Mouse (Mus musculus) cerebellum, adult 2 months (tissue): Measurements from ENCODE around the gene Tfdp1. TPM values are rescaled to one million over a fixed set of nuclear protein-coding genes. Genes with fewer than 3 reads are reported as not detected.

Experiments
- DNase-seq, 2 experiments: peaks; one replicate each; pipeline ENCODE4 v3.0.0; 2021
- H3K27ac ChIP-seq: fragments of 200-500 bp; 2 replicates; pipeline ENCODE4 v1.5.1; 2012; ENCODE audit warnings: low read length, control low read depth, inconsistent platforms; ENCODE audit not compliant: insufficient read depth
- H3K27me3 ChIP-seq: fragments of 200-500 bp; 2 replicates; pipeline ENCODE4 v1.6.1; 2012; ENCODE audit warnings: inconsistent platforms, mild to moderate bottlenecking, low read length, moderate library complexity; ENCODE audit not compliant: control insufficient read depth, insufficient read depth
- H3K4me1 ChIP-seq: fragments of 200-500 bp; 2 replicates; pipeline ENCODE4 v1.6.1; 2011; ENCODE audit warnings: low read length; ENCODE audit not compliant: control insufficient read depth, insufficient read depth
- H3K4me3 ChIP-seq: fragments of 200-500 bp; replicated peaks from 2 replicates; pipeline ENCODE3; 2011; ENCODE audit warnings: mild to moderate bottlenecking, low read depth, low read length, control low read depth; ENCODE audit not compliant: insufficient read depth
- CTCF ChIP-seq: fragments of 200-500 bp; IDR thresholded peaks from 2 replicates; pipeline ENCODE4 v1.5.1; 2011; ENCODE audit warnings: low read depth, mild to moderate bottlenecking, control low read depth, low read length, moderate library complexity, borderline replicate concordance; ENCODE audit not compliant: insufficient read depth
- POLR2A ChIP-seq: fragments of 200-500 bp; IDR thresholded peaks from 2 replicates; pipeline ENCODE4 v1.6.1; 2011; ENCODE audit warnings: low read length, control low read depth, borderline replicate concordance; ENCODE audit not compliant: insufficient read depth
- WGBS: fragments of 180-500 bp; shearing (Covaris S2); methylation state at CpG from one replicate; pipeline ENCODE4 v1.1.7; 2018; 5-methylcytosine and 5-hydroxymethylcytosine counted together
- polyA plus RNA-seq: library from polyadenylated mRNA; depleted of rRNA; stranded (reverse); fragments of >200 nt; gene quantifications from 2 replicates; pipeline ENCODE4 v1.2.3, GENCODE M21; 2012; rRNA removed

Tfdp1 gene
- polyA plus RNA-seq, 1 experiment = 74.7 TPM

DNA sequence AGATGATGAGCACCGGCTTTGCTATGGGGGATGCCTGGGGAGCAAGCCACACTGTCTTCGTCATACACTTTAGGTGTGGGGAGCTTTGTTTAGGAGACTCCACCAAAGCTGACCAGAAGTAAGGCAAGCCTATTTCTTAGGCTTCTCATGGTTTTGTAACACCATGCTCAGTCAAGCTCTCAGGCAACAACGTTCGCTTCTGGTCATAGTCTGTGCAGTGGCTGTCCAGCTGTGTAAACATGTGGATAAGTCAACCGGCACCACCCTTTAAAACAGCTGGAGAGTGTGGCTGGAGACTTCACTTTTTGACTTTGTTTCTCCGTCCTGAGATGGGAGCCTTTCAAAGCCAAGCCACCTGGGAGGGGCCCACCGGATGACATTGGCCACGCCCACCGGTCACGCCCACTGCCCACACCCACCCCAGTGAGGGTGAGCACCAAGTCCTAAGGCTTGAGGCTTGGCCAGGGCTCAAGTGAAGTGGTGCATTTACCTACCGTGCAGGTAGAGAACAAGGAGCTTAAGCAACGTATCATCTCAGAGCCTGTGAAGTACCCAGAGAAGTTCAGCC lies 75.4 kb downstream of the Tfdp1 start:
- Histone ChIP-seq H3K27me3 (no peaks in the 10 kb centered on the region), H3K4me1 (no peaks in the 10 kb centered on the region), H3K27ac (no peak overlapping the region), H3K4me3 (no peak overlapping the region)
- no peak for DNase-seq
- 60% methylated on average over 12 of the region's 12 CpGs for WGBS
- TF ChIP-seq CTCF = no peak

GRCm38 (mm10) chr8:13415879-13416278 lies 77.3 kb downstream of the Tfdp1 start:
- DNase-seq = no peak
- H3K4me1 ChIP-seq = no peaks in the 10 kb centered on the region
- no peak overlapping the region for H3K4me3 ChIP-seq
- 13% methylated on average over 10 of the region's 10 CpGs for WGBS
- TF ChIP-seq CTCF (no peak), POLR2A (no peak)
- no peak overlapping the region for H3K27ac ChIP-seq
- no peaks in the 10 kb centered on the region for H3K27me3 ChIP-seq

DNA sequence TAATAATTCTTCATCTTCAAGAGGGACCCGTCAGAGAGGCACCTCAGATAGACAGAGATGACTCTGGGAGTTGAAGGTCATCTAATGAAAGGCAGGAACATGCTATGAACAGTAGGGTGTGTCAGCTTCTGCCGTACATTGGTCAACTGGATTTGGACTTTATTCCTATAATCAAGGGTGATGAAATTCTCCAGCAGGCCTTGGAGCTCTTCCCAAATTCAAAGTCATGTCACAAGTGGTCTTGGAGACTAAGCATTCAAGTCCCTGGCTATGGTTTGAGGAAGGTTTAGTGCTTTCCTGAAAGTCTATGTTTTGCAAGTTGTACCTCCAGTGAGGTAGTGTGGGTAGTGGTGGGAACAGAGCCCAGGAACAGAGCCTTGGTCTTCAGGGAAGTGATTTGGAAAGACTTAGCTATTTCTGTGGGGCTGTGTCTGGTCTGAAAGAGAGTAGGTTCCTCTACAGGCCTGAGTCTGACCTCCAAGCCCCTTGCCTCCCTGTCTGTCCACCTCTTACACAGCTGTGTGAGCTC lies 80.6 kb downstream of the Tfdp1 start:
- Histone ChIP-seq H3K4me3 (no peak overlapping the region), H3K27ac (no peak overlapping the region), H3K27me3 (no peaks in the 10 kb centered on the region), H3K4me1 (no peaks in the 10 kb centered on the region)
- 82% methylated on average over 2 of the region's 2 CpGs for WGBS
- TF ChIP-seq POLR2A = no peak
- no peak for TF ChIP-seq CTCF
- DNase-seq = no peak

DNA sequence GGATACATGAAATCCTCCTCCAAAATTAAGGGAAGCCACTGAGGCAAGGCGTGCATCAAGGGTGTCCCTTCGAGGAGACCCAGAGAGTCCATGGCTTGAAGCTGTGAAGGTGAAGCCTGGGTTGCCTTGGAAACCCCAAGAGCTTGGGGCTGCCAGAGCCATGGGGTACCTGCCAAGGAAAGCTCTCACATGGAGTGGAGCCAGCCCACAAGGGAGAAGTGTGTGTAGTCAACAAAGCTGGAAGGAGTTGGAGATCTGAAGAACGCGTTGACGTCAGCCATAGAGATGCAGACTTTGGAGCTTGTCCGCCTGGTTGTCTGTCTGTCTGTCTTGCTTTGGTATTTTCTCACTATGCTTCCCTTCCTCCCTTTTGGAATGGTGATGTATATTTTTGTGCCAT lies 82.4 kb downstream of the Tfdp1 start:
- no peak overlapping the region for H3K4me3 ChIP-seq
- no peaks in the 10 kb centered on the region for H3K27me3 ChIP-seq
- H3K4me1 ChIP-seq = no peaks in the 10 kb centered on the region
- DNase-seq = no peak
- no peak overlapping the region for H3K27ac ChIP-seq
- TF ChIP-seq CTCF (no peak), POLR2A (no peak)
- 43% methylated on average over 6 of the region's 6 CpGs for WGBS

DNA sequence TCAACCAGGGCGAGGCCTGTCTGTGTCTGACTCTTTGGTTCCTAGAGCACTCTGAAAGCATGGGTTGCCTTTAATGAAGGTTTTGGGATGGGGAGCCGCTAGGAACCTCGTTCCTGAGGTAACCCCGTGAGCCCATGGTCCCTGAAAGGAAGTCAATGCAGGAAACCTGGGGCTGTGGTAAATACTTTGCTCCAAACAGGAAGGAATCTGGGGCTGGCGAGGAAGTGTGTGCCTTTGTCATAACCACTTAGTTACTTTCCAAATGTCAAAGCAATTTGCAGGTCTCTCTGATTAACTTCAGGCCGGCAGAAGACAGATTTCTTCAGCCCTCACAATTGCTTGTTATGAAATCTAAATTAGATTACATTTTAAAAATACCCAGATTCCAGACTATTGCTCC lies 88.8 kb downstream of the Tfdp1 start:
- no peak overlapping the region for H3K4me3 ChIP-seq
- H3K4me1 ChIP-seq = no peaks in the 10 kb centered on the region
- no peaks in the 10 kb centered on the region for H3K27me3 ChIP-seq
- WGBS = 82% methylated on average over 6 of the region's 6 CpGs
- no peak for DNase-seq
- H3K27ac ChIP-seq = no peak overlapping the region
- TF ChIP-seq POLR2A (no peak), CTCF (no peak)

Other genes starting within 250 kb of the Tfdp1 start
- gene Pcid2, start 233.3 kb upstream of the Tfdp1 start, polyA plus RNA-seq = 39.0 and 39.6 TPM in 2 replicates
- gene Cul4a, start 233.1 kb upstream of the Tfdp1 start, polyA plus RNA-seq = 54.5 and 57.0 TPM in 2 replicates
- 554 and 555 TPM in 2 replicates for gene Lamp1, start 179.6 kb upstream of the Tfdp1 start, polyA plus RNA-seq
- 6.8 and 8.0 TPM in 2 replicates for gene Grtp1, start 138.1 kb upstream of the Tfdp1 start, polyA plus RNA-seq
- 2.2 and 2.5 TPM in 2 replicates for gene Adprhl1, start 84.6 kb upstream of the Tfdp1 start, polyA plus RNA-seq
- 61.6 and 62.3 TPM in 2 replicates for gene Dcun1d2, start 50.6 kb upstream of the Tfdp1 start, polyA plus RNA-seq
- gene Tmco3, start 50.6 kb upstream of the Tfdp1 start, polyA plus RNA-seq = 46.9 and 55.2 TPM in 2 replicates
- not detected in 2 replicates for gene Atp4b, start 58.1 kb downstream of the Tfdp1 start, polyA plus RNA-seq
- gene Grk1, start 66.3 kb downstream of the Tfdp1 start, polyA plus RNA-seq = 0.02 and 0.05 TPM in 2 replicates
- gene Tmem255b, start 96.4 kb downstream of the Tfdp1 start, polyA plus RNA-seq = 1.0 and 1.4 TPM in 2 replicates
- 141 and 145 TPM in 2 replicates for gene Gas6, start 155.7 kb downstream of the Tfdp1 start, polyA plus RNA-seq
- 0.18 TPM in 1 of 2 replicates, not detected in the other for gene 1700029H14Rik, start 223.7 kb downstream of the Tfdp1 start, polyA plus RNA-seq